Mouse (Mus musculus) cerebellum, postnatal 10 days (tissue): ENCODE data around the gene Rnpc3.

Experiments used
- DNase-seq, 2 experiments: peaks; one replicate each; pipeline ENCODE4 v3.0.0; 2021; ENCODE audit warnings: mixed read lengths in 2 of 2

Gene Rnpc3

DNA sequence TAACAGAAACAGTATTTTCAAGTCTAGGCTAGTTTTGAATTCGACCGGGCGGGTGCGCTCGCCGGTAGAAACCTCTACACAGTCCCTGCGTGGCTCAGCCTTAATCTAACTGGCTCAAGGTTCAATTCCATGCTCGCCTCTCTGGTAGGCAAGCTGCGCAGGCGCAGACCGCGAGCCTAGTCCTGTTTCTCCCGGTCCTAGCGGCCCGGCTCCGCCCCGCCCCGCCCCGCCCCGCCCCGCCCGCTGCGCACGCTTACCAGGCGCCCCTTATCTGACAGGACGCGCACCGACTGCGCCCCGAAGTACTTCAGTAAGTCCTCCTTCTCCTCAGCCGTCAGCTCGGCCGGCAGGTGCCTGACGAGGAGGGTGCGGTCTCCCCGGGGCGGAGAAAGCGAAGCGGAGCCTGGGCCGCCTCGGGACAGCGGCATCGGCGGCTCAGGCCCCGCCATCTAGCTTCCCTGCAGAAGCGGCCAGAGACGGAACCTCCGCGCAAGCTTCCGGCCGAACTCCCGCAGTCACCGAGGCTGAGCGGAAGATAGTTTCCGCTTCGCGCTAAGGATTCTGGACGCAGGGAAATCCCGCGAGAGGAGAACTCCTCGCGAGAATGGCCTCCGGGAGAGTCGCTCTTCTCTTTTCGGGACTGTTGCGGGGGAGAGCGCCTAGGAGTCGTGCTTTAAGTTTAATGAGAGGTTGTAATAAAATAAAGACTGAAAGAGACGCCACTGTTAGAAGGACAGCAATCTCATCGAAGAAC lies at the start of gene Rnpc3:
TSS of gene Rnpc3 (minus strand) at position 544 of the 754 bp plus-strand sequence.
- peak; percentile 98 for DNase-seq

DNA sequence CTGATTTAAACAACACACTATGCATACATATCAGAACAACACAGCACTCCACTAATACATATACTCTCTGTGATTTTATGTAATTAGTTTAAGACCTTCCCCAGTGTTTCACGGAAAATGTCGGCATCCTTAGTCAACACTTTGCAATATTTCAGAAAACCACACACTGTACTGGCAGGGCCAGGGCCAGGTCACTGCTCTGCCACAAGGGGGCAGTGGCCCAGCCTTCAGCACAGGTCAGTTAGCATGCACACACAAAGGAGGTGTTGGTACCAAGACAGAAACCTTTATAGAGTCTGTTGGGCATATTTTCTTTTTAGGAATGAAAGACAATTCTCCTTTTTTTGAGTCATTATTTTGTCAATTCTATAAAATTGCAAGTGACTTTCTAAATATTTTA lies 27.0 kb upstream of the Rnpc3 start:
- DNase-seq, result peak; percentile 66 to 68

DNA sequence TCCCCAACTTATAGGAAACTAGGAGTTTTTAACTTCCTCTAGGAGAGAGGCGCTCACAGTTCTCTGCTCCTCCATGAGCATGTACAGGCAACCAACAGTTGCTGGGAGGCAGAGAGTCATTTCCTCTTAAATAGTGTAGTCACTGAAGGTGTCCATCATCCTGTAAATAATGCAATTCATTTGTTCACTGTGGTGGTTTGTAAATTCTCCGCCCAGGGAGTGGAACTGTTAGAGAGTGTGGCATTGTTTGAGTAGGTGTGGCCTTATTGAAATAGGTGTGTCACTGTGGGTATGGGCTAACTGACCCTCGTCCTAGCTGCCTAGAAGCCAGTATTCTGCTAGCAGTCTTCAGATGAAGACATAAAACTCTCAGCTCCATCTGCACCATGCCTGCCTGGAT lies 24.4 kb upstream of the Rnpc3 start:
- DNase-seq, result no peak

DNA sequence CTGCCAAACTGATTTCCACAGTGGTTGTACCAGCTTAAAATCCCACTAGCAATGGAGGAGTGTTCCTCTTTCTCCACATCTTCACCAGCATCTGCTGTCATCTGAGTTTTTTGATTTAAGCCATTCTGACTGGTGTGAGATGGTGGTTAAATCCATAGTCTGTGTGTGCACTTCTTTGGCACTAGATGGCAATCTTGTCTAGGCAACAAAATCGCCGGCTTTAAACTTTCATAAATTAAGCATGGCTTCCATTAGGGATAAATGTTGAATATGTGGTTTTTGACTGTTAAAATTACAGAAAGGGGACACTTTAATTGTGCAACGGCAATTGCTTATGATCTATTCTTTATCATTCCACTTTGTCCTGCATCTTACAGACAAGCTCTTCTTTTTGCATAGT lies 21.4 kb upstream of the Rnpc3 start:
- peak; percentile 20 to 40 for DNase-seq

DNA sequence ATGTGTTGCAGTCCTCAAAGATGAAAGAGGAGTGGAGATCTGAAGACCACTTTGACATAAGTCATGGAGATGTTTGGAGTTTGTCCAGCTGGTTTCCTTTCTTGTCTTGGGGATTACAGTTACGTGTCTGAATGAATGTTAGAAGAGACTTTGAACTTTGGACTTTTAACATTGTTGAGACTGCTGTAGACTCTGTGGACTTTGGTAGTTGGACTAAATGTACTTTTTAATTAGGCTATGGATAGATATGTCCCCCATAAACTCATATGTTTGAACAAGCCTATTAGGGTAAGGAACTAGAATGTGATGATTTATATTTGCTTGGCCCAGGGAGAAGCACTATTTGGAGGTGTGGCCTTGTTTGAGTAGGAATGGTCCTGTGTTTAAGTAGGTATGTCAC lies 9.6 kb upstream of the Rnpc3 start:
- DNase-seq, result no peak

DNA sequence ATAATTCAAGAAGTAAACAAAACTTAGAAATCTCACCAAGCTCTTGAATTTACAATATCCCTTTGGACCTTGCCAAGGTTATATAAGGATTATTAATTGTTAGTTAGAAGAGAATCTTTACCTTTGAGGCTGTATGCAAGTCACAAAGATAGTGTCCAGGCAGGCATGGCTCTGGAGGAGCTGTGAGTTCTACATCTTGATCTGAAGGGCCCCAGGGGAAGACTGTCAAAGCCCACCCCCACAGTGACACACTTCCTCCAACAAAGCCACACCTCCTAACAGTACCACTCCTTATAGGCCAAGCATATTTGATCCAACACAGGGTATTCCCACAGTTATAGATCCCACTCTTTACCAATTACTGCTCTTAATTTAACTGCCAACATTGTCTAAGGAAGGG lies 4.3 kb upstream of the Rnpc3 start:
- DNase-seq, result no peak

DNA sequence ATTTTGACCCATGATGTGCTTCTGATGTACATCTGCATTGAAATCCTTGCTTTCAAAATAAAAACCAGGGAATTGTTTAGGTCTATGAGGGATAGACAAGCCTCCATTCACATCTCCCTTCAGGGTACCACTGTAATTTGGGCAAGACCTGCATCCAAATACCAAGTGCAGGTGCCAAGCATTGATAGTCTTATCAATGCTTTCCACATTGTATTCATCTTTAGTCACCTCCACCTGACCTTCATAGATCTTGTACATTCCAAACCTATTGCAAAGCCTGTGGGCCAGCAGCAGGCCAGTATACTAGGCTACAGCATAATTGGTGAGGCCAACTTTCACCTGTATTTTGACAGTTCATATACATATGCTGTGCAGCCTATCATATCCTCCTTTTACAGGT lies 1.7 kb upstream of the Rnpc3 start:
- DNase-seq, result no peak

DNA sequence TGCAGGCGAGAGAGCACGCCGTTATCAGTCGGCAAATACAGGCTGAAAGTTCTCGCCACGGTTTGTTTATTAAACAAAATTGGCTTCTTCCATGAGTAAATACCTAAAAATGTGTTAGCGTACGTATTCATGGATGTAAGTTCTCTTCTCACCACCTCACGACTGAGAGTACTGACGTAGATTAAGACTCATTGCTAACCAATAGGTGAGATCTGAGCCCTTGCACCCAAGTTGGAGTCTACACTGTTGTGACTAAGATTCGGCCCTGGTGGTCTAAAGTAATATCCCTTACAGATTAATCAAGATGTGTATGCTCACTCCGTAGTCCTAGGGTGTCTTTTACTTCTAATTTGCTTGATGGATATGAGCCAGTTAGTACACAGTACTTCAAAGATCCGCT lies 615 bp upstream of the Rnpc3 start:
- peak; percentile 18 to 37 for DNase-seq

DNA sequence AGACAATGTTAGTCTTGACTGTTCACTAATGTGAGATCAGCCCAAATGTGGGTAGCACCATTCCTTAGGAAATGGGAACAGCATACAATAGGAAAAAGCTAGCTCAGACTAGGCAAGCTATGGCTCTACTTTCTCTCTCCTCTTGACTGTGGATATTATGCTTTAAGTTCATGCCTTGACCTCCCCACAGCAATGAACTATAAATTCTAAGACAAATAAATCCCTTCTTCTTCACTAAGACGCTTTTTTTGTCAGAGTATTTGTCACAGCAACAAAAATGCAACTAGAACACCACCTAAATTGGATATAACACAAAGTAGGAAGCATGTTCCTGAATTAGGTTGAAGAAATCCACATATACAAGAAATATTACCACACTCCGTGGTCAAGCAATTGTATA lies 23.4 kb downstream of the Rnpc3 start, which contains the start of gene Amy1:
TSS of gene Amy1 (minus strand) at position 101 of the 400 bp plus-strand sequence.
- DNase-seq, result no peak

DNA sequence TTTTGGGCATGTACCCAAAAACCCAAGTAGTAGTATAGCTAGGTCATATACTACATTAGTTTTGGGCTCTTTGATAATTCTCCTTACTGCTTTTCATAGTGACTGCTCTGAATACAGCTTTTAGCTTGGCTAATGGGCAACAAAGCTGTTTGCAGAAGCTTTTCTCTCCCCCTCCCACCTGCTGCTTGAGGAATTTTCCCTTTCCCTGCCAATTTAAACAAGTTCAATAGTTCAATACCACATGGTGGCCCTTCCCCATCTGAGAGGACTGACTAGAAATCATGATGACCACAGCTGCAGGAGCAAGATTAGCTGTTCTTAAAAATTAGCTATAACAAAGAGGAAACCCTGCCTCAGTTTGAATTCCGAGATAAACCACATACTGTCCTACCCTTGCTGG lies 39.1 kb downstream of the Rnpc3 start:
- peak in 1 of 2 experiments; percentile 3 for DNase-seq

DNA sequence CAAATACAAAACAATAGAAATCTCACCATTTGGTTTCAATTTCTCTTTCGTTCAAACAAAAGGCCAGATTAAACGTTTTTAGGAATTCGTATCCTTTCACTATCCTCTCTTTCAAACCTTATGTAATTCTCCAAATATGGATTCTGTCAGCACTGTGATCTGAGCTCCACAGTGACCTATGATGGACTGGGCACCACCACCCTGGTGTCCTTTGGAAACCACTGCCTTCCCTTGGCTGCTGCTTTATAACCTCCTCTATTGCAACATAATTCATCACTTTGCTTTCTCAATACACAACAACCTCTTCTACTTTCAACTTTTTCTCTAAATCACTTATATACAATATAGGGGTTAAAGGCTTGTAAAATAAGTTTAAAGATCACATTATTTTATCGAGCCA lies 55.4 kb downstream of the Rnpc3 start:
- DNase-seq, result no peak

DNA sequence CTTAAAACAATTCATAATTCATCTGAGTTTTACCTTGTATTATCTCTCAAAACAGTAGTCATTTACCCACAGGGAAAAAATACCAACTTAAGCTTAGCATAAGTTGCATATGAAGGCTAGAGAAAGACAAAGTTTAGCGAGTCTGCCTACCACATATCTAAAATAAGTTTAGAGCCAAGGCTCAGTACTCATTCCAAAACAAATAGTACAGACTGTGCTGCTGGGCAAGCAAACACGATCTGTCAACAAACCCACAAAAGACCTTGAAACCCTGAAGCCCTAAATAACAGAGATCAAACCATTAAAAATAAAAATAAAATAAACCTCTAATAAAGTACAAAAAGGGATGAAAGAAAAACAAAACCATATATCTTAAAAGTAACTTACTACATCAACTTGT lies 55.8 kb downstream of the Rnpc3 start:
- DNase-seq, result no peak

DNA sequence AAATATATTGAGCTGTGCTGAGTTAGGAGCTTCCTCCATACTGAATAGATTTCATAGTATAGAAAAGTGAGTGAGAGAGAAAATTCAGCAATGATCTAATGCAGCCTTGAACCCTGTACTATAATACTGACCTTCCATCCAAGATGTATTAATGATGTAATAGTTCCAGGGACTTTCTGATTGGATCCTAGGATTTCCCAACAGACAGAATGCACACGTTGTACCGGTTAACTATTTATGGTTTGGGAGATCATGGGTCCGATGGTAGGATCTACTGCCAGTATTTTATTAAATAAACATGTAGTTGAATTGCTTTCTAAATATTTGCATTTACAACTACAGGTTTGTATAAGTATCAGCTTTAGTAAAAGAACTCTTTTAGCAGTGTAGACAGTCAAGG lies 57.8 kb downstream of the Rnpc3 start:
- DNase-seq, result no peak
